Mouse (Mus musculus) spleen, adult 2 months (tissue): ENCODE measurements around the gene Olfr309.

Experiments used
- CTCF ChIP-seq: fragments of 200-500 bp; IDR thresholded peaks from 2 replicates; pipeline ENCODE4 v1.5.1; 2011; ENCODE audit warnings: mild to moderate bottlenecking, inconsistent platforms; ENCODE audit not compliant: insufficient read depth, insufficient read length, insufficient replicate concordance; ENCODE audit errors: extremely low read depth
- POLR2A ChIP-seq: fragments of 200-500 bp; IDR thresholded peaks from 2 replicates; pipeline ENCODE4 v1.6.1; 2011; ENCODE audit warnings: low read depth, low read length, inconsistent platforms

DNA sequence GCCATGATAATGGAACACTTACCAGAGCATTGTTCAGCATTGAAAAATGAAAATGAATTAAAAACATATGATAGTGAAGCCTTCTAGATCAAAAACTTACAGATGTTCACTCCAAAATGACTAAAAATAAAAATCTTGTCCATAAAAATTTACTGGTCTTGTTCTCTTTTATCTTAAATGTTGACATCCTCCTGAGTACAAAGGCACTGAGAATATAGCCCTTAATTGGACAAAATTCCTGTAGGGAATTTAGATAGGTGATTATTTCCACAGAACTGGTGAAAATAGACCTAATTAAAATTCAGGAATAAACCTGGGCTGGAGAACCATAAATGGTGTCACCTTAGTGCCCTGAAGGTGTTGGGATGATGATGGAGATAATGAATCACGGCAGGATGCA, 36.4 kb downstream of the Olfr309 start, which contains the start of gene Olfr310:
- TF ChIP-seq POLR2A: no peak
- no peak for TF ChIP-seq CTCF
